Mouse (Mus musculus) embryonic facial prominence, embryonic 14.5 days (tissue): ENCODE data around the gene Prickle2. TPM values are rescaled to one million over a fixed set of nuclear protein-coding genes. Genes with fewer than 3 reads are reported as not detected.

ENCODE experiments used
- ATAC-seq: fragments of 200-750 bp; cut with Nextera tagmentation; 2 replicates; pipeline ENCODE4 v1.8.0; 2017; ENCODE audit warnings: low read depth, moderate number of reproducible peaks, moderate TSS enrichment
- DNase-seq: peaks from one replicate; pipeline ENCODE4 v3.0.0-alpha.2; 2015; ENCODE audit warnings: low spot score
- H3K27ac ChIP-seq: fragments of 300-500 bp; sonication (generic); replicated peaks from 2 replicates; pipeline ENCODE4 v1.5.1; 2014; ENCODE audit warnings: low read depth, mild to moderate bottlenecking, low read length, moderate library complexity
- H3K27me3 ChIP-seq: fragments of 300-500 bp; sonication (generic); replicated peaks from 2 replicates; pipeline ENCODE4 v1.6.1; 2014; ENCODE audit warnings: low read length; ENCODE audit not compliant: control insufficient read depth, insufficient read depth
- H3K36me3 ChIP-seq: fragments of 300-500 bp; sonication (generic); 2 replicates; pipeline ENCODE4 v1.6.1; 2014; ENCODE audit warnings: low read length, mixed read lengths; ENCODE audit not compliant: control insufficient read depth, insufficient read depth
- H3K4me1 ChIP-seq: fragments of 300-500 bp; sonication (generic); 2 replicates; pipeline ENCODE4 v1.6.1; 2014; ENCODE audit warnings: antibody characterized with exemption, low read length; ENCODE audit not compliant: control insufficient read depth, insufficient read depth
- H3K4me2 ChIP-seq: fragments of 300-500 bp; sonication (generic); 2 replicates; pipeline ENCODE4 v1.6.1; 2014; ENCODE audit warnings: low read depth, mild to moderate bottlenecking, low read length, moderate library complexity, mixed read lengths
- H3K4me3 ChIP-seq: fragments of 300-500 bp; sonication (generic); 2 replicates; pipeline ENCODE4 v1.5.1; 2014; ENCODE audit warnings: low read depth, mild to moderate bottlenecking, low read length
- H3K9ac ChIP-seq: fragments of 300-500 bp; sonication (generic); 2 replicates; pipeline ENCODE4 v1.6.1; 2014; ENCODE audit warnings: low read depth, mild to moderate bottlenecking, low read length, moderate library complexity, mixed read lengths
- H3K9me3 ChIP-seq: fragments of 300-500 bp; sonication (generic); 2 replicates; pipeline ENCODE4 v1.6.1; 2016; ENCODE audit warnings: low read length; ENCODE audit not compliant: control insufficient read depth
- WGBS: fragments of 180-500 bp; shearing (Covaris S2); extraction: QIAGEN DNeasy Blood & Tissue Kit; methylation state at CpG from one replicate; pipeline ENCODE4 v1.1.7; 2014; 5-methylcytosine and 5-hydroxymethylcytosine counted together
- polyA plus RNA-seq: library from polyadenylated mRNA; unstranded; fragments of >200 nt; fragmentation: Nextera tagmentation; extraction: Ambion mirVana; gene quantifications from 2 replicates; pipeline ENCODE4 v1.2.1, GENCODE M21; 2014

Gene Prickle2
- polyA plus RNA-seq, 1 experiment from 2014 or later: 7.0 TPM

DNA sequence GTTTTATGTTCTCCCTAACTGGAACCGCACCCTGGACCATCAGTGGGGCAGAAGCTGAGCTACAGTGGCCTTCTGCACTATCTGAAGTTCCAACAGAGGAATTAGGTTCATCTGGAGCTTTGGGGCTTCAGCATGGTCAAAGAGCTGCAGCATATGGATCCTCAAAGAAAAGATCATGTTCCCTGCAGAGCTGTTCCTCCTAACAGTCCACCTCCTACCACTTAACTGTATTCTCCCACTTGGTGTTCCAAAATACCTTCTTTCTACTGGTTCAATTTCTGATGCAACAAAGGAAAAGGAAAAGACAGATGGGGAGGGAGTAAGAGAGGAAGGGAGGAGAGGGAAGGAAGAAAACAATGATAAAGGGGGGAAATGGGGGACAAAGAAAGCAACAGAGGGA, 56.9 kb downstream of the Prickle2 start:
- H3K9ac ChIP-seq: no peak overlapping the region
- no peaks in the 10 kb centered on the region for H3K36me3 ChIP-seq
- no peak for DNase-seq
- 67% methylated on average over 1 of the region's 1 CpGs for WGBS
- H3K4me1 ChIP-seq: peaks cover 5% of the 10 kb centered on the region; the same call in 1 of the 2 replicates
- H3K4me3 ChIP-seq: no peak overlapping the region
- H3K4me2 ChIP-seq: no peak overlapping the region
- H3K9me3 ChIP-seq: no peaks in the 10 kb centered on the region
- no peak overlapping the region for H3K27ac ChIP-seq
- ATAC-seq: no peak
- H3K27me3 ChIP-seq: no peaks in the 10 kb centered on the region

DNA sequence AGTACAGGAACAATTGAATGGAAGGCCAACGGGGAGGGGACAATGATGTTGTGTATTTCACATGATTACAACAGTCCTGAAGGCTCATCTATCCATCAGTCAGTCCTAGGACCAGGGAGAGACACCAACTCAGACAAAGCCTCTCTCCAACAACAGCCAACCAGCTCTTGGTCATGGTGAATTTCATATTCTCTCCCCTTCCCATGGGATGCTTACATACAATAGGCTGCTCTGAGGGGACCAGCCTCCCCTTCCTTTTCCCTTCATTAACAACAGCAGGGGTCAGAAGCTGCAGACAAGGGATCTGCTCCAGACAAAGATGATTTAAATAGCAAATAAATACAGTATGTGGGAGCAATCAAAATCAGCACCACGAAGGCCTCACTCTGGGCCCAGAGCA, 57.4 kb downstream of the Prickle2 start:
- H3K4me3 ChIP-seq: no peak overlapping the region
- no peaks in the 10 kb centered on the region for H3K36me3 ChIP-seq
- no peaks in the 10 kb centered on the region for H3K27me3 ChIP-seq
- no peak overlapping the region for H3K4me2 ChIP-seq
- no peak for ATAC-seq
- H3K27ac ChIP-seq: no peak overlapping the region
- DNase-seq: peak; percentile 24
- WGBS: 29% methylated on average over 2 of the region's 2 CpGs
- H3K4me1 ChIP-seq: peaks cover 5% of the 10 kb centered on the region; the same call in 1 of the 2 replicates
- no peaks in the 10 kb centered on the region for H3K9me3 ChIP-seq
- no peak overlapping the region for H3K9ac ChIP-seq

DNA sequence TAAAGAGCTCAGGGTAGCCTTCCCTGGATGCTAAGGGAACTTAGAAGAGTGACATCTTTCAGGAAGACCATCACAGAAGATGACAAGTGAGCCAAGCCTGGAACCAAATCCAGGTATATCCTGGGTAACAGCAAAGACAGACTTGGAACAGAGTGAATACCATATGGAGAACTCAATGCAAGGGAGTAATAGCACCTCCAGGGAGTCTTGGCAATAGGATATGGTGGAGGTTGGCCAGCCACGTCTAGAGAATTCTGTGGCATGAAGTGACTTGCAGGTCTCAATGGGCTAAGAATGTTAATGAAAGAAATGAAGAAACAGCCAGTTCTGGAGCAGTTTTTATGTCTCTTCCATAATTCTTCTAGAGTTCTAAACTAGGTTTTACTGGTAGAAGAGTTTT, 63.0 kb downstream of the Prickle2 start:
- Histone ChIP-seq H3K27me3 (no peaks in the 10 kb centered on the region), H3K27ac (no peak overlapping the region), H3K9ac (no peak overlapping the region), H3K9me3 (no peaks in the 10 kb centered on the region), H3K4me3 (no peak overlapping the region), H3K4me1 (no peaks in the 10 kb centered on the region), H3K4me2 (no peak overlapping the region), H3K36me3 (no peaks in the 10 kb centered on the region)
- WGBS: 70% methylated on average over 1 of the region's 1 CpGs
- DNase-seq (no peak), ATAC-seq (no peak)

DNA sequence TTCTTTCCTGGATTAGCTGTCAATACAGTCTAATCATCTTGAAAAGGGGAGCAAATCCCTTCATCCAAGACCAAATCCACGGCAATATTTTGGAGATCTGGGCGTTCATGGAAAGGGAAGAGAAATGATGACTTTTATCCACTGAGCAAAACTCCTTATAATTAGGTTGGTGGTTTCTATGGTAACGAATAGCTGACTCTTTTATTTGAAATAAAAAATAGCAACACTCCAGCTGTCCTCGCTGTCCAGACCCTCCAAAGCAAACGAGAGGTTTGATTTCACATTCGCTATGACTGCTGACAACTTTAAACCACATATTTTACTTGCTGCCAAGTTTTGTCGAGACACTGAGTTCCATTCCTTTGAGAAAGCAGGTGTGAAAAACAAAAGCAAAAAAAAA, 64.0 kb downstream of the Prickle2 start:
- H3K4me2 ChIP-seq: no peak overlapping the region
- H3K27ac ChIP-seq: no peak overlapping the region
- ATAC-seq (no peak), DNase-seq (peak; percentile 76)
- no peaks in the 10 kb centered on the region for H3K9me3 ChIP-seq
- H3K36me3 ChIP-seq: no peaks in the 10 kb centered on the region
- 55% methylated on average over 7 of the region's 7 CpGs for WGBS
- H3K27me3 ChIP-seq: no peaks in the 10 kb centered on the region
- H3K4me1 ChIP-seq: no peaks in the 10 kb centered on the region
- H3K9ac ChIP-seq: no peak overlapping the region
- H3K4me3 ChIP-seq: no peak overlapping the region

DNA sequence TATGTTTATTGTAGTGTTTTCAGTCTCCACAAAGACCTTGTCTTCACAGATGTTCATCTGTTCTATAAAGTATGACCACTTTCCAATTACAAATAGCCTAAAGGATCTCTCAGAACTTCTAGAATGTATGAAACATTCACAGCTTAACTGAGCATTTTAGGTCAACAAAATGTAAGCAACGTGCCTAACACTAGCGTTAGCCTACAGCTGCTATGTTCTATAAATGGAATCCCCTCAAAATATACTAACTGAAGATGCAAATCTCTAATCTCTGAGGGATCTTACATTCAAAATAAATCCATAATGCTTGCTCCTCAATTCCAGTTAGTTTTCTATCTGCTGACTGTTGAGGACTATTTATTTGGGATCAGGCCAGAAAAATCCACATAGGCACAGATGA, 65.1 kb downstream of the Prickle2 start:
- Histone ChIP-seq H3K36me3 (no peaks in the 10 kb centered on the region), H3K27me3 (no peaks in the 10 kb centered on the region), H3K4me2 (no peak overlapping the region), H3K9me3 (no peaks in the 10 kb centered on the region), H3K27ac (no peak overlapping the region), H3K9ac (no peak overlapping the region), H3K4me1 (no peaks in the 10 kb centered on the region), H3K4me3 (no peak overlapping the region)
- no peak for ATAC-seq
- no peak for DNase-seq
- WGBS: 85% methylated on average over 2 of the region's 2 CpGs

DNA sequence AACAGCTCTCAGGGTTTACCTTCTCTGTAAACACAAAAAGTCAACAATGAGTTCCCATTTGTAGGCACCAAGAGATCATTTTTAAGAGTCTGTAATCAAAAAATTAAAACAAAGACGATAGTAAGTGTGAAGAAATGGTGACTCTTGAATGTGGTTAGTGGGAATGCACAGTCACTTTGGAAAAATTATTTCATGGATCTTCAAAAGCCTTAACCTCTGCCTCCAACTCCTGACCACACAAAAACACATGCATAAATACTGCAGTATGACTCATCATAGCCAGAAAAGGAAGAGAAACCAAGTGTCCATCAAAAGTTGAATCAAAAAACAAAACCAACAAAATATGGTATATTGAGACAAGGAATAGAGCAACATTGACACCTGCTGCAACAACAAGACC, 69.5 kb downstream of the Prickle2 start:
- H3K4me3 ChIP-seq: no peak overlapping the region
- no peak overlapping the region for H3K4me2 ChIP-seq
- DNase-seq (no peak), ATAC-seq (no peak)
- H3K36me3 ChIP-seq: no peaks in the 10 kb centered on the region
- 79% methylated on average over 1 of the region's 1 CpGs for WGBS
- H3K9ac ChIP-seq: no peak overlapping the region
- H3K27ac ChIP-seq: no peak overlapping the region
- peaks cover 11% of the 10 kb centered on the region for H3K4me1 ChIP-seq
- no peaks in the 10 kb centered on the region for H3K9me3 ChIP-seq
- no peaks in the 10 kb centered on the region for H3K27me3 ChIP-seq

GRCm38 (mm10) chr6:92634876-92635468, 71.0 kb downstream of the Prickle2 start:
- WGBS: 37% methylated on average over 6 of the region's 6 CpGs
- no peaks in the 10 kb centered on the region for H3K9me3 ChIP-seq
- no peaks in the 10 kb centered on the region for H3K27me3 ChIP-seq
- no peak overlapping the region for H3K9ac ChIP-seq
- H3K4me3 ChIP-seq: no peak overlapping the region
- no peak overlapping the region for H3K4me2 ChIP-seq
- no peaks in the 10 kb centered on the region for H3K36me3 ChIP-seq
- ATAC-seq (peak; percentile 68), DNase-seq (peak; percentile 75)
- no peak overlapping the region for H3K27ac ChIP-seq
- peaks cover 11% of the 10 kb centered on the region for H3K4me1 ChIP-seq

DNA sequence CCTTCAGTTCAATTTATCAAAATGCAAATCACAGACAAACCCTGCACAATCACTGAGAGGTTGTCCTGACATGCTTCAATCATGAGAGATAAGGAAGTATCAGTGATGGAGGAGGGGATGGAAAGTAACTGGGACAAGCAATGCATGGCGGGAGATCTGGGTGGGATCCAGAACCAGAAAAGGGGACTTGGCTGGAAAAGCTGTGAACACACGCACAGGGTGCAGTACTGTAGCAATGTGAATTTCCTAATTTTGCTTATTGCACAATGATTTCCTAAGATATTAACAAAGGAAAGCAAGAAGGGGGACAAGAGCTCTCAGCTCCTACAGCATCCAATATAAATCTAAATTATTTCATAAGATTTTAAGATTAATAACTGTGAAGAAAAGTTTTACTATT, 75.0 kb downstream of the Prickle2 start:
- Histone ChIP-seq H3K4me3 (no peak overlapping the region), H3K9me3 (no peaks in the 10 kb centered on the region), H3K27me3 (no peaks in the 10 kb centered on the region), H3K4me1 (peaks cover 11% of the 10 kb centered on the region), H3K9ac (no peak overlapping the region), H3K4me2 (no peak overlapping the region), H3K27ac (no peak overlapping the region), H3K36me3 (no peaks in the 10 kb centered on the region)
- WGBS: 83% methylated on average over 2 of the region's 2 CpGs
- ATAC-seq (no peak), DNase-seq (no peak)

- no peaks in the 10 kb centered on the region for H3K9me3 ChIP-seq
- H3K4me3 ChIP-seq: no peak overlapping the region
- no peak overlapping the region for H3K4me2 ChIP-seq
- no peaks in the 10 kb centered on the region for H3K27me3 ChIP-seq
- DNase-seq (no peak), ATAC-seq (no peak)
- H3K4me1 ChIP-seq: no peaks in the 10 kb centered on the region
- H3K27ac ChIP-seq: no peak overlapping the region
- 84% methylated on average over 3 of the region's 3 CpGs for WGBS
- no peaks in the 10 kb centered on the region for H3K36me3 ChIP-seq
- no peak overlapping the region for H3K9ac ChIP-seq
These were observed 78.2 kb downstream of the Prickle2 start for GRCm38 (mm10) chr6:92627711-92628110.
